Mouse (Mus musculus) forebrain, postnatal 0 days (tissue): ENCODE data around the gene Nyap2. TPM values are rescaled to one million over a fixed set of nuclear protein-coding genes. Genes with fewer than 3 reads are reported as not detected.

Experiments
- ATAC-seq: fragments of 200-750 bp; cut with Nextera tagmentation; 2 replicates; pipeline ENCODE4 v1.8.0; 2017; ENCODE audit warnings: mild to moderate bottlenecking, moderate library complexity
- DNase-seq: peaks from one replicate; pipeline ENCODE4 v3.0.0-alpha.2; 2015
- H3K27ac ChIP-seq: fragments of 300-500 bp; sonication (generic); 2 replicates; pipeline ENCODE4 v1.5.1; 2014; ENCODE audit warnings: low read depth, mild to moderate bottlenecking, antibody characterized with exemption, low read length, moderate library complexity, mixed read lengths
- H3K27me3 ChIP-seq: fragments of 300-500 bp; sonication (generic); 2 replicates; pipeline ENCODE4 v1.6.1; 2014; ENCODE audit warnings: mild to moderate bottlenecking, low read length, mixed read lengths; ENCODE audit not compliant: insufficient read depth
- H3K36me3 ChIP-seq: fragments of 300-500 bp; sonication (generic); 2 replicates; pipeline ENCODE4 v1.6.1; 2014; ENCODE audit warnings: mild to moderate bottlenecking, moderate library complexity; ENCODE audit not compliant: insufficient read depth
- H3K4me1 ChIP-seq: fragments of 300-500 bp; sonication (generic); 2 replicates; pipeline ENCODE4 v1.6.1; 2014; ENCODE audit warnings: antibody characterized with exemption; ENCODE audit not compliant: insufficient read depth
- H3K4me2 ChIP-seq: fragments of 300-500 bp; sonication (generic); 2 replicates; pipeline ENCODE4 v1.6.1; 2014; ENCODE audit warnings: low read depth, mild to moderate bottlenecking, moderate library complexity
- H3K4me3 ChIP-seq: fragments of 300-500 bp; sonication (generic); 2 replicates; pipeline ENCODE4 v1.5.1; 2014; ENCODE audit warnings: low read depth, low read length, mixed read lengths
- H3K9ac ChIP-seq: fragments of 300-500 bp; sonication (generic); 2 replicates; pipeline ENCODE4 v1.6.1; 2014; ENCODE audit warnings: mild to moderate bottlenecking
- H3K9me3 ChIP-seq: fragments of 300-500 bp; sonication (generic); 2 replicates; pipeline ENCODE4 v1.6.1; 2016; ENCODE audit warnings: low read length
- CTCF ChIP-seq: sonication (generic); IDR thresholded peaks from 2 replicates; pipeline ENCODE4 v1.5.1; 2016; ENCODE audit warnings: antibody characterized with exemption, control low read depth, low read depth
- whole genome bisulfite sequencing: fragments of 180-500 bp; shearing (Covaris S2); extraction: QIAGEN DNeasy Blood & Tissue Kit; methylation state at CpG from one replicate; pipeline ENCODE4 v1.1.7; 2014; 5-methylcytosine and 5-hydroxymethylcytosine counted together
- polyA plus RNA-seq: library from polyadenylated mRNA; unstranded; fragments of >200 nt; fragmentation: Nextera tagmentation; extraction: Ambion mirVana; gene quantifications from 2 replicates; pipeline ENCODE4 v1.2.1, GENCODE M21; 2015
- total RNA-seq: library from RNA; depleted of rRNA; stranded (reverse); fragments of >200 nt; gene quantifications from 2 replicates; pipeline ENCODE4 v1.2.3, GENCODE M21; 2014

The Nyap2 gene
- total and polyA plus RNA-seq, 2 experiments from 2014 or later = 6.3 to 32.8 TPM

DNA sequence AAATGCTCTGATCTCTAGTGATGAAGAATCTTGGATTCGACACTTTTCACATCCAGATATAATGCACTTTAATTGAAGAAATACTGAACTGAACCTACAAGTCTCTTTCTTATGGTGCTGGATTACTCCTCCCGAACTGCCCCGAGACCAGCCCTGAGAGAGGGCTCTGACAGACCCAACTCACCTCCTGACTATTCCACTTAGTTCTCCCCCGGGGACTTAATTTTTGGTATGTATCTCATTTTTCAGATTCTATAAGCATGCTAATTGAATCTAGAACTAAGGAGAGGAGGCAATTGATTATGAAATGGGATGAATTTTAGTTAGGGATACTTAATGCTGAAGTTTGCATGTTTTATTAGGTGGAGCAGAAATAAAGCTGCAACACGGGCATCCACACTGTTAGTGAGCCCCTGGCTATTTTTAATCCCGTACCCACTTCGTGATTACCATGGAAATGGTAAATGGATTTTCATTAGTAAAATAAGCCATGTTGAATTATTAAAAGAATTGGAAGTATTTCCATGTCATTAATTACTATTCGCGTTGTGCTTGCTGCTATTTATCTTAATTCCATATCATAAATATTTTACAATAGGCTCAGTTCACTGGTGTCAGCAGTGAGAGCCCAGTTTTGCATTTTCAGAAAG is 1.0 kb downstream of the Nyap2 start:
- peak overlapping the region; percentile 74 for H3K9ac ChIP-seq
- H3K9me3 ChIP-seq = no peaks in the 10 kb centered on the region
- H3K27ac ChIP-seq = peak overlapping the region; percentile 97
- peak overlapping the region; percentile 59 for H3K4me2 ChIP-seq
- H3K27me3 ChIP-seq = no peaks in the 10 kb centered on the region
- H3K4me1 ChIP-seq = no peaks in the 10 kb centered on the region
- H3K4me3 ChIP-seq = peak overlapping the region; percentile 56
- no peak for DNase-seq
- peak; percentile 17; the same call in 1 of the 2 replicates for ATAC-seq
- WGBS = 34% methylated on average over 9 of the region's 9 CpGs
- H3K36me3 ChIP-seq = no peaks in the 10 kb centered on the region
- no peak for TF ChIP-seq CTCF

DNA sequence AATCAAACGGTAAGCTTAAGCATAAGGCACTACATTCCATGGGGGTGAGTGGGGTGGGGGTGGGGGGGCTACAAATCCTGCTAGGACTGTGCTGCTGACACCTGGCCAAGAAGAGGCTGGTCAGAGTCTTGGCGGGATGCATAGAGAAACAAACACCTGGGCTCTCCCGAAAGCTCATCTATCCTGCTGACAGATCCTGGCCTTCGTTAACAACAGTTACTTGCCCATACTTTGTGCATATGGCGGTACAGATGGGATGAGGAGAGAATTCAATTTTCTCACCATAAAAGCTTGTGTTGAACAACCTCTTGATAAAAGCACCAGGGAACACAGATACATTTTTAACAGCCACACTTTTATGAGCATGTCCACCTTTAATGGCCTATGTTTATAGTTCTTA is 10.7 kb downstream of the Nyap2 start:
- ATAC-seq (no peak), DNase-seq (peak; percentile 61)
- WGBS = 69% methylated on average over 5 of the region's 5 CpGs
- H3K4me2 ChIP-seq = no peak overlapping the region
- no peak overlapping the region for H3K9ac ChIP-seq
- 0 out of 2 replicates have a peak, but pooled peaks cover 4% of the 10 kb centered on the region for H3K4me1 ChIP-seq
- TF ChIP-seq CTCF = no peak
- no peak overlapping the region for H3K4me3 ChIP-seq
- no peaks in the 10 kb centered on the region for H3K9me3 ChIP-seq
- H3K27ac ChIP-seq = no peak overlapping the region
- no peaks in the 10 kb centered on the region for H3K36me3 ChIP-seq
- H3K27me3 ChIP-seq = no peaks in the 10 kb centered on the region

- WGBS = 86% methylated on average over 1 of the region's 1 CpGs
- no peak overlapping the region for H3K4me3 ChIP-seq
- H3K4me2 ChIP-seq = no peak overlapping the region
- H3K4me1 ChIP-seq = 0 out of 2 replicates have a peak, but pooled peaks cover 4% of the 10 kb centered on the region
- peak; percentile 17 for DNase-seq
- no peak for TF ChIP-seq CTCF
- no peaks in the 10 kb centered on the region for H3K27me3 ChIP-seq
- H3K9ac ChIP-seq = no peak overlapping the region
- no peaks in the 10 kb centered on the region for H3K9me3 ChIP-seq
- H3K27ac ChIP-seq = no peak overlapping the region
- ATAC-seq = peak; percentile 29; the same call in 1 of the 2 replicates
- H3K36me3 ChIP-seq = no peaks in the 10 kb centered on the region
Measured at GRCm38 (mm10) chr1:81090400-81090799, 13.7 kb downstream of the Nyap2 start.

DNA sequence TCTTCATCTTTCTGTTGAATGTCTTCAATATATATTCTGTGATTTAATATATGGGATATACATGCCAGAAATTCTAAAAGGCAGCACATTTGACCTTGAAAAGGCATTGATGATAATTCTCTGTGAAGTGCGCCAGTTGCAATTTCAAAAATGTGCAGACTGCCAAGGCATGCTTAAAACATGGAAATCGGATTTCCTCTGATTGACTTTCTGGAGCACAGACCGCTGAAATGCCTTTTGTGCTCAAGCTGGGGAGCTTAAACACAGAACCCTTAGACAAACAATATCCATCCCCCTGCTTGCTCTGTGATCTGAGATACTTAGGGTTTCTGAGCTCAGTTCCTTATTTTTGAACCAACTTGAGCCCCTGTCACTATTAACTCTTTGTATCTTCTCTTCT is 14.2 kb downstream of the Nyap2 start:
- H3K27me3 ChIP-seq = no peaks in the 10 kb centered on the region
- no peaks in the 10 kb centered on the region for H3K9me3 ChIP-seq
- 0 out of 2 replicates have a peak, but pooled peaks cover 4% of the 10 kb centered on the region for H3K4me1 ChIP-seq
- no peaks in the 10 kb centered on the region for H3K36me3 ChIP-seq
- no peak for TF ChIP-seq CTCF
- no peak overlapping the region for H3K4me2 ChIP-seq
- peak; percentile 58 for DNase-seq
- 32% methylated on average over 3 of the region's 3 CpGs for WGBS
- peak; percentile 36 for ATAC-seq
- H3K9ac ChIP-seq = no peak overlapping the region
- no peak overlapping the region for H3K4me3 ChIP-seq
- no peak overlapping the region for H3K27ac ChIP-seq

- no peak overlapping the region for H3K4me3 ChIP-seq
- no peak for ATAC-seq
- WGBS = 73% methylated on average over 2 of the region's 2 CpGs
- H3K36me3 ChIP-seq = no peaks in the 10 kb centered on the region
- H3K9me3 ChIP-seq = no peaks in the 10 kb centered on the region
- no peak overlapping the region for H3K27ac ChIP-seq
- H3K4me1 ChIP-seq = 0 out of 2 replicates have a peak, but pooled peaks cover 5% of the 10 kb centered on the region
- H3K27me3 ChIP-seq = no peaks in the 10 kb centered on the region
- no peak for TF ChIP-seq CTCF
- DNase-seq = no peak
- no peak overlapping the region for H3K4me2 ChIP-seq
- no peak overlapping the region for H3K9ac ChIP-seq
Measured at GRCm38 (mm10) chr1:81092056-81092455, 15.3 kb downstream of the Nyap2 start.

DNA sequence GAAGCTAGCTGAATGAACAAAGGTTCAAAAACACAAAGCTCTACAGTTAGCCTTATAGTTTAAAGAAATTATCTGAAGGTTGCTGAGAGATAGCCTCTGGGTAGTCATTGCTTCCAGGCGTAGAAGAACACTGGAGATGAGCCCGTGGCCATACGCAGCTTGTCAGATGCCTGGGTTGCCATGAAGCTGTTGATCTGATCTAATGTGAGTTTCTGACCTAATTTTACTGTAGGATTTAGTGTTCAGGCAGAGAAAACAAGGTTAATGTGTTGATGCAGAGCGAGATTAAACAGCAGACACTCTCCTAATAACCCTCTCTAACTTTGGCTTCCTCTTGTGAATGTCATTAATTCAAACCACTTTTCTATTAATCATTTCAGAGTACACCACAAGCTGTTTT is 16.1 kb downstream of the Nyap2 start:
- Histone ChIP-seq H3K4me2 (no peak overlapping the region), H3K4me3 (no peak overlapping the region), H3K9ac (no peak overlapping the region), H3K4me1 (0 out of 2 replicates have a peak, but pooled peaks cover 9% of the 10 kb centered on the region), H3K9me3 (no peaks in the 10 kb centered on the region), H3K27ac (no peak overlapping the region), H3K27me3 (no peaks in the 10 kb centered on the region), H3K36me3 (no peaks in the 10 kb centered on the region)
- no peak for ATAC-seq
- no peak for TF ChIP-seq CTCF
- DNase-seq = no peak
- WGBS = 83% methylated on average over 4 of the region's 4 CpGs

GRCm38 (mm10) chr1:81098950-81099349 is 22.2 kb downstream of the Nyap2 start:
- Histone ChIP-seq H3K9me3 (no peaks in the 10 kb centered on the region), H3K36me3 (no peaks in the 10 kb centered on the region), H3K4me2 (no peak overlapping the region), H3K27ac (no peak overlapping the region), H3K27me3 (no peaks in the 10 kb centered on the region), H3K4me3 (no peak overlapping the region), H3K4me1 (0 out of 2 replicates have a peak, but pooled peaks cover 5% of the 10 kb centered on the region), H3K9ac (no peak overlapping the region)
- WGBS = 7% methylated on average over 1 of the region's 1 CpGs
- no peak for DNase-seq
- ATAC-seq = no peak
- TF ChIP-seq CTCF = no peak
